Mouse (Mus musculus) limb, embryonic 14.5 days (tissue): ENCODE data around the gene Pdx1. TPM values are rescaled to one million over a fixed set of nuclear protein-coding genes. Genes with fewer than 3 reads are reported as not detected.
A peak's percentile ranks its signal among the peaks of the same experiment; 100 is the strongest.

ENCODE experiments used
- ATAC-seq: fragments of 200-750 bp; cut with Nextera tagmentation; 2 replicates; pipeline ENCODE4 v1.8.0; 2017; ENCODE audit warnings: low read depth, moderate number of reproducible peaks, moderate TSS enrichment; ENCODE audit not compliant: low FRiP score
- DNase-seq: peaks from one replicate; pipeline ENCODE4 v3.0.0-alpha.2; 2015; ENCODE audit warnings: low spot score
- H3K27ac ChIP-seq: fragments of 300-500 bp; sonication (generic); replicated peaks from 2 replicates; pipeline ENCODE4 v1.5.1; 2014; ENCODE audit warnings: low read depth, mild to moderate bottlenecking, low read length, moderate library complexity, mixed read lengths
- H3K27me3 ChIP-seq: fragments of 300-500 bp; sonication (generic); 2 replicates; pipeline ENCODE4 v1.6.1; 2014; ENCODE audit warnings: low read length, mixed read lengths; ENCODE audit not compliant: control insufficient read depth, insufficient read depth
- H3K36me3 ChIP-seq: fragments of 300-500 bp; sonication (generic); 2 replicates; pipeline ENCODE4 v1.6.1; 2014; ENCODE audit warnings: mild to moderate bottlenecking, low read length, moderate library complexity, mixed read lengths; ENCODE audit not compliant: control insufficient read depth, insufficient read depth
- H3K4me1 ChIP-seq: fragments of 300-500 bp; sonication (generic); 2 replicates; pipeline ENCODE4 v1.6.1; 2014; ENCODE audit warnings: antibody characterized with exemption, low read length, mixed read lengths; ENCODE audit not compliant: control insufficient read depth, insufficient read depth
- H3K4me2 ChIP-seq: fragments of 300-500 bp; sonication (generic); replicated peaks from 2 replicates; pipeline ENCODE4 v1.6.1; 2014; ENCODE audit warnings: low read depth, mild to moderate bottlenecking, low read length, moderate library complexity; ENCODE audit not compliant: severe bottlenecking
- H3K4me3 ChIP-seq: fragments of 300-500 bp; sonication (generic); replicated peaks from 2 replicates; pipeline ENCODE4 v1.5.1; 2014; ENCODE audit warnings: low read length
- H3K9ac ChIP-seq: fragments of 300-500 bp; sonication (generic); 2 replicates; pipeline ENCODE4 v1.6.1; 2014; ENCODE audit warnings: mild to moderate bottlenecking, low read depth, low read length, moderate library complexity; ENCODE audit not compliant: severe bottlenecking
- H3K9me3 ChIP-seq: fragments of 300-500 bp; sonication (generic); 2 replicates; pipeline ENCODE4 v1.6.1; 2016; ENCODE audit warnings: low read length; ENCODE audit not compliant: control insufficient read depth
- POLR2A ChIP-seq: fragments of 200-500 bp; IDR thresholded peaks from 2 replicates; pipeline ENCODE4 v1.8.0; 2012; ENCODE audit warnings: inconsistent platforms, mild to moderate bottlenecking, moderate library complexity, borderline replicate concordance; ENCODE audit not compliant: insufficient read depth, insufficient read length; ENCODE audit errors: extremely low read depth
- WGBS: fragments of 180-500 bp; shearing (Covaris S2); extraction: QIAGEN DNeasy Blood & Tissue Kit; methylation state at CpG from one replicate; pipeline ENCODE4 v1.1.7; 2014; 5-methylcytosine and 5-hydroxymethylcytosine counted together
- polyA plus RNA-seq, 2 experiments: library from polyadenylated mRNA; depleted of rRNA in 1 of 2; stranded (reverse) in 1 of 2; unstranded in 1 of 2; fragments of >200 nt; fragmentation: Nextera tagmentation in 1 of 2; extraction: Ambion mirVana in 1 of 2; gene quantifications; 2 replicates each; pipeline versions ENCODE4 v1.2.1 to v1.2.3; 2012 to 2014

Pdx1 gene
- polyA plus RNA-seq, 2 experiments = not detected

- no peaks in the 10 kb centered on the region for H3K4me1 ChIP-seq
- ATAC-seq = no peak
- no peak overlapping the region for H3K4me2 ChIP-seq
- H3K4me3 ChIP-seq = no peak overlapping the region; the same call in 1 of the 2 replicates
- no peak overlapping the region for H3K27ac ChIP-seq
- no peak overlapping the region for H3K9ac ChIP-seq
- H3K36me3 ChIP-seq = no peaks in the 10 kb centered on the region
- H3K9me3 ChIP-seq = no peaks in the 10 kb centered on the region
- DNase-seq = no peak
- TF ChIP-seq POLR2A = no peak
- peaks cover 92% of the 10 kb centered on the region for H3K27me3 ChIP-seq
- WGBS = under 1% methylated on average over 39 of the region's 39 CpGs
Measured at GRCm38 (mm10) chr5:147314646-147315431, 45.1 kb downstream of the Pdx1 start.

GRCm38 (mm10) chr5:147315432-147316075 lies 45.8 kb downstream of the Pdx1 start:
- ATAC-seq = no peak
- Histone ChIP-seq H3K27ac (no peak overlapping the region), H3K4me1 (no peaks in the 10 kb centered on the region), H3K36me3 (no peaks in the 10 kb centered on the region), H3K4me2 (no peak overlapping the region), H3K27me3 (peaks cover 85% of the 10 kb centered on the region), H3K9ac (no peak overlapping the region), H3K9me3 (no peaks in the 10 kb centered on the region), H3K4me3 (no peak overlapping the region; the same call in 1 of the 2 replicates)
- no peak for TF ChIP-seq POLR2A
- no peak for DNase-seq
- 2% methylated on average over 25 of the region's 25 CpGs for WGBS

GRCm38 (mm10) chr5:147317321-147317720 lies 47.6 kb downstream of the Pdx1 start:
- no peak overlapping the region for H3K4me2 ChIP-seq
- 11% methylated on average over 7 of the region's 7 CpGs for WGBS
- H3K4me1 ChIP-seq = no peaks in the 10 kb centered on the region
- H3K27ac ChIP-seq = no peak overlapping the region
- H3K27me3 ChIP-seq = peaks cover 71% of the 10 kb centered on the region
- no peak overlapping the region for H3K9ac ChIP-seq
- no peak for ATAC-seq
- DNase-seq = no peak
- no peaks in the 10 kb centered on the region for H3K36me3 ChIP-seq
- H3K9me3 ChIP-seq = no peaks in the 10 kb centered on the region
- no peak for TF ChIP-seq POLR2A
- no peak overlapping the region for H3K4me3 ChIP-seq

- 32% methylated on average over 7 of the region's 7 CpGs for WGBS
- no peak for ATAC-seq
- H3K4me2 ChIP-seq = no peak overlapping the region
Measured at GRCm38 (mm10) chr5:147317991-147318390, 48.2 kb downstream of the Pdx1 start.

GRCm38 (mm10) chr5:147319653-147320052 lies 49.9 kb downstream of the Pdx1 start:
- H3K4me3 ChIP-seq = no peak overlapping the region
- no peak overlapping the region for H3K4me2 ChIP-seq
- H3K9me3 ChIP-seq = no peaks in the 10 kb centered on the region
- no peak overlapping the region for H3K9ac ChIP-seq
- no peak for TF ChIP-seq POLR2A
- H3K27me3 ChIP-seq = peaks cover 52% of the 10 kb centered on the region
- H3K36me3 ChIP-seq = no peaks in the 10 kb centered on the region
- peak; percentile 83; the same call in 1 of the 2 replicates for ATAC-seq
- DNase-seq = peak; percentile 85
- no peaks in the 10 kb centered on the region for H3K4me1 ChIP-seq
- H3K27ac ChIP-seq = no peak overlapping the region

More at GRCm38 (mm10) chr5:147317991-147318390, 48.2 kb downstream of the Pdx1 start:
- Histone ChIP-seq H3K36me3 (no peaks in the 10 kb centered on the region), H3K27ac (no peak overlapping the region), H3K4me3 (no peak overlapping the region), H3K9ac (no peak overlapping the region), H3K27me3 (peaks cover 69% of the 10 kb centered on the region), H3K4me1 (no peaks in the 10 kb centered on the region), H3K9me3 (no peaks in the 10 kb centered on the region)
- no peak for DNase-seq
- no peak for TF ChIP-seq POLR2A
